Mouse (Mus musculus) hindlimb bud, embryonic 11.5 days (tissue): ENCODE data around the gene H2al3.

Experiments
- DNase-seq: peaks from one replicate; pipeline ENCODE4 v3.0.0-alpha.2; 2012; ENCODE audit warnings: low read depth, low spot score; ENCODE audit errors: extremely low spot score

H2al3 gene

GRCm38 (mm10) chrX:9849403-9849802 lies at the start of gene H2al3:
TSS of gene H2al3 (plus strand) at chrX:9849703.
- no peak for DNase-seq

DNA sequence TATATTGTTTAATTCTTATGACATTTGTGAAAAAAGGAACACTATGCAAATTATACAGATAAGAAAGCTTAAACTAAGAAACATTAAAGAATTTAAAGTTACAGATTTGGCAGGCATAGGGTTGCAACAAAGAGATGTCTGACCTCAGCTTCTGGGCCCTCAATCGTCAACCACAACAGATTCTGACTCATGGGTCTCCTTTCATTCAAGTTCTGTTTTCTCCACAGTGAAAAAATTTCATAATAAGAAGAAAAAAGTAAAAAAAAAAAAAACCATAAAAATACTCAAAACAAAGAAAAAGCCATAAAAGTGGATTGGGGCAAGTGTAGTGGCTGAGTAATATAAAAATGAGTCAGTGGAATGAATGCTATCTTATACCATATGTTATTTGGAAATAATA lies 39.4 kb upstream of the H2al3 start:
- no peak for DNase-seq

- DNase-seq = no peak
Observed at GRCm38 (mm10) chrX:9812469-9812868, 37.0 kb upstream of the H2al3 start.

- DNase-seq = no peak
Observed at GRCm38 (mm10) chrX:9834779-9835178, 14.7 kb upstream of the H2al3 start.

- no peak for DNase-seq
Observed at GRCm38 (mm10) chrX:9846628-9847027, 2.9 kb upstream of the H2al3 start, which contains the start of gene Hypm. TSS of gene Hypm (plus strand) at chrX:9846928.

DNA sequence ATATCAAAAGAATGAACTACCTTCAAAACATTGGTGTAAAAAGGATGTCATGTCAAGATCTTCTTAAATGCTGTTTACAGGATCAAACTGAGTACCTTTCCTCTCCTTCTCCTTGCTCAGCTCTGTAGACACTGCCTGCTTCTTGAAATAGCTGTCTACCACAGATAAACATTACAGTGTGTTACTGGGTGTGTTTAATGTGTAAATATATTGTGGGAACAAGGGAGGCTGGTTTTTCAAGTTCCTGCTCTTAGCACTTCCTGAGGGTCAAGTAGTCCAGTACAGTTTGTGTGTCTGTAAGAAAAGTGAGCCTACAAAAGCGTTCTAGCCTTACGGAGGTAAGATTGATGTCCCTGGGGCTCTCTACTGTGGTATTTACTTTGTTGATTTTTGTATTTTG lies 12.4 kb downstream of the H2al3 start:
- no peak for DNase-seq

- DNase-seq = no peak
Observed at GRCm38 (mm10) chrX:9875519-9875918, 26.0 kb downstream of the H2al3 start.

GRCm38 (mm10) chrX:9885322-9885721 lies 35.8 kb downstream of the H2al3 start, which contains the start of gene Sytl5:
TSS of gene Sytl5 (plus strand) at chrX:9885622.
- DNase-seq = no peak
